Mouse (Mus musculus) kidney, adult 9 months (tissue): ENCODE results near the gene Pgbd1.

Source experiments
- DNase-seq: peaks from one replicate; pipeline ENCODE4 v3.0.0; 2022

Pgbd1 gene

DNA sequence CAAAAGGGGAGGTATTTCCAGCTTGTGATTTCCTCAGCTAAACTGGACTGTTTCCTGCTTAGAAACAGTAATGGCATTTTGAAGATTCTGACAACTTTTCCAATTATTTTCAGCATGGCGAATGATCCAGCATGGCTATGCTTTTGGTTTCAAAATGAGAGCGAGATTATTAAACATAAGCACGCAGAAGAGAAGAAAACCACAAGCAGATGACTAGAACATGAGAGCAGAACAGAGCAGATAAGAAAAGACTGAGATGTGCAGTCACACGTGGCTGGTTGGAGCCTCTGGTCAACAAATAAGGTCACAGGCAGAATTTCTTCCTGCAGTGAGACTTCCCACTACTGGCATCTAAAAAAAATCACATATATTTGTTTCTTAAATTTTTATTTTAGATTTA lies 25.6 kb downstream of the Pgbd1 start:
- DNase-seq: no peak

DNA sequence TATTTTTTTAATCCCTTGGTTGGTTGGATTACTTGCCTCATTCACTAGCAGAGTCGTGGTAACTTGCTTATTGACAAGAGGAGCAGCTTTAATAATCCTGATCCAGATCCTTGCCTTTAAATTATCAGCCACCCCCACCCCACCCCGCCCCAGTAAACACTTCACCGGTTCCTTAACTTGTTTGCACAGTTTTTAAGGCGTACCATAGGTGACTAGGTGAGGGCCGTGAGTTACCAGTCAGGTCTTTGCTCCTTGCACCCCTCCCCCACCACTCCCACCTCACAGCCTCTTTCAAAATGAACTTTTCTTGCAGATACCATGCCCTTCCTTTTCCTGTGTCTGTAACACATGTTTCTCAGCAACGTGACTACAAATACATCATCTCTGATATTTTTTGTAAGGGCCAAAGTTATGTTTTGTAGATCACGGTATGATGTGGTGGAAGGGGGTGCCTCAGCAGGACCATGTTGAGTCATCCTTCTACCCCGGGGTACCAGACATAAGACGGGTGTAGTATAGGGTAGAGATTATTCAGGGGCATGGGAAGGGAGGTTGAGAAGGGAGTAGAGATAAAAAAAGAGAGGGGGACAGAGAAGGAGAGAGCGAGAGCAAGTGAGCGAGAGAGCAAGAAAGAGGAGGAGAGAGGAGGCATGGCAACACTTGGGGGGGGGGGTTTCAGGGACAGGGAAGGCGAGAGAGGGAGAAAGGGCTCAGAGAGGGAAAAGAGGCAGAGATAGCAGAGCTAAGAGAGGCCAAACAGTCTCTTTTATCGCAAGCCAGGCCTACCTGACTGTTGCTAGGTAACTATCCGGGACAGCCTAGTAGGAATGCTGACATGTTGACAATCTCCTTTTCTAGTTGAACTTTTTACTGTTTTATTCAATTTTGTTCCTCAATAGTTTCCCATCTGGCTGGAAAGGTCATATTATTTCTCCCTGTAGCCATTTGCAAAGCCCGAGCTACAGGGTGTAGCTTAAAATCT lies 26.3 kb downstream of the Pgbd1 start:
- DNase-seq: no peak

DNA sequence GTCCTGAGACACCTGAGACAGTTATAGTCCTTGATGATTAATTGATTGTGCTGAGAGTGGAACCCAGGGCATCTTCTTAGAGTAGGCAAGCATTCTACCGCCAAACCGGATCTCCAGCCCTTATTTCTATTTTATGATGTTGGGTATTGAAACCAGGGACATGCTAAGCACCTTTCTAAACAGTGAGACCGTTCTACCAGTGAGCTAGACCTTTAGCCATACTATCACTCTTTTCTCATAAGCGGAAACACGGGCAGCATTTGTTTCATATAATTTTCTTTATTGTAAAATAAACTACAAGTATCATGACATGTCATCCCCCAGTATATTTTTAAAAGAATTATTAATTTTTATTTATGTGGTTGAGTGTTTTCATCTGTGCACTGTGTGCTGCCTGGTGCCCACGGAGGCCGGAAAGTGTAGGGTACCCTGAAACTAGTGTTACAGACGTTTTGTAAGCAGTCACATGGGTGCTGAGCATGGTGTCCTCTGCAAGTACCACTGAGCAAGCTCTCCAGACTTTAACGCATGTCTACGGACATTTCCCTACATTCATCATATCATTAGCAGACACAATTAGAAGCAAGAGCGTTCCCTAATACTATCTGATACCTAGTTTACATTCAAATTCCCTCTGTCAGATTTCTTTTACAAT lies 31.9 kb downstream of the Pgbd1 start:
- DNase-seq: no peak

DNA sequence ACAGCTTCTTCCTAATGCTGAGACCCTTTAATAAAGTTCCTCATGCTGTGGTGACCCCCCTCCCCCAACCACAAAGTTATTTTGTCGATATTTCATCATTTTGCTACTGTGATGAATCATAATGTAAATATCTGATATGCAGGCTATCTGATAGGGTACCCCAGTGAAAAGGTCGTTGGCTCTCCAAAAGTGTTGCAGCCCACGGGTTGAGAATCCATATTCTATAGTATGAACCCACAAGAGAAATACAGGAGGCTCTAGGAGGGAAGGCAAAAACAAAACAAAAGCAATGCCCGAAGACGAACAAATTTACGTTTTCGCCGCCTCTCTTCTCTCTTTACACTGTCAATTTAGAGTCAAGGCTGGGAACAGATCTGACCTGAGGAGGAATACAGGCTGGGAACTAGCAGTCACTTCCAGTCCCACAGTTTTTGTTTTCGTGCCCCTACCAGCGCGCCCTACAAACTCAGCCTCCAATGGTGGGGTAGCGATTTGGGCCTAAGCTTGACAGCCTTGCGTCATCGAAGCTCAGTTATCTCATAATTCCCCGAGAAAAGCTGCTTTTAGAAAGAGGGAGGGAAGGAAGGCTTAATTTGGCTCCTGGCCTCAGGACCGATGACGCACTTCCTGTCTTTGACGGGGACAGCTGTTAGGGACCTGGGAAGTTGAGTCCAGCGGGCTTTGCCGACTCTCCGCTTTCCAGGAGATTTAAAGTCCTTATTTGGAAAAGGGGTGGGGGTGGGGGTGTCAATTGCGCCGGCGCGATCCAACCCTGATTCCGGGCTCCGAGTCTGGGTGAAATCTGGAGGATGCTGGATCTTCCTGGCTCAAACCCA lies 32.7 kb downstream of the Pgbd1 start:
- peak; percentile 89 for DNase-seq

DNA sequence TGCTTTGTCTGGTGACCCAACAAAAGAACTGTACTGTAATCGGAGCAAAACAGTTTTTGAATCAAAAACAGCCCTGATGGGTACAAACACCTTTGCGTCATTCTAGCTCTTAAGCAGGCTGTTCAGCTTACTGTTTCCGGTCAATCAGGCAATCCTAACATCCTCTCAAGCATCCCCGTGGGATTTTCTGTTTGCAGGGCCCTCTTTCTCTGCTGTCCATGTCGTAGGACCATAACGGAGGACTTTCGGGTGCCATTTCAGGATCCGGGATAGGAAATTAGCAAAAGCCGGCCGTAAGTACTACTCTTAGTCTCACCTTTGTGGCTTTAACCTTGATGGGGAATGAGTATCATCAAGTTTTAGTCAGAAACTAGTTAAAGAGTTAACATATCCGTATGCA lies 33.5 kb downstream of the Pgbd1 start:
- no peak for DNase-seq

DNA sequence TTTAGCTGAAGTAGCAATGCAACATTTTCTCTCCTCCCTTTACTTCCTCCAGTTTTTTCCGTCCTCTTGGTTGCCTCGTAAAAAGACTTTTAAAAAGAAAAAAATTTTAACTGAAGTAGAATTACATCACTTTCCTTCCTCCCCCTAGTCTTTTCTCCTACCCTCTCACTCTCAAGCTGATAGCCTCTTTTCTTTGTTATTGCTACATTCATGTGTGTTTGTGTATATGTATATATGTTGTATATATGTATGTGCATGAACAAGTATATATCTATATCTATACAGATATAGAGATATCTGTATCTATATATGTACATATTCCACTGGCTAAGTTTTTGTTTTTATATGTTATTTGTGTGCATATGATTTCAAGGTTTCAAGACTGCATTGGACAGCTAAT lies 38.0 kb downstream of the Pgbd1 start:
- DNase-seq: no peak

DNA sequence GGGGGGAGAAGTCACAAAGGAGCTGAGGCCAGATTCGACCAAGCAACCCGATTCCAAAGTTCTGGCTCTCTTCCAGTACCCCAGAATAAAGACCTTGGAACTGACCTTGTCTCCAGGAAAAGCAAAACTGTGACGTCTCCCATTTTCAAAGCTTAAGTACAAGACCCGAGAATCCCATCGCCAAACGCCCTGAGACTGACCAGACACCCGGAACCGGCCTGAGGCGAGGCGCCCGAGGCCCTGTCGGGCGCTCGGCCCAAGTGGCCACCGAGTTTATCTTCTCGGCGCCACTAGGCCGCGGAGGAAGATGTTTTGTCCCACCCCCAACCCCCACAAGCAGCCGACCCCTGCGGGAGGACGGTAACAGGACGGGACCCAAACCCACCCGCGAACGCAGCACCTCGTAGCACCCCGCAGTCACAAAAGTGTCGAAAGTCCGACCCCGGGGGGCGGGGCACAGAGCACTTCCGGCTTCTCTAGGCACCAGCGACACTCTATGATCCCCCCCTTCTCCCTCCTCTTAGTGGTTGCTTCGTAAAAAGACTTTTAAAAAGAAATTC lies 38.5 kb downstream of the Pgbd1 start, which contains the start of gene Zkscan3:
Zkscan3 (minus strand) TSS at position 469 of the 560 bp plus-strand sequence.
- peak; percentile 87 for DNase-seq

DNA sequence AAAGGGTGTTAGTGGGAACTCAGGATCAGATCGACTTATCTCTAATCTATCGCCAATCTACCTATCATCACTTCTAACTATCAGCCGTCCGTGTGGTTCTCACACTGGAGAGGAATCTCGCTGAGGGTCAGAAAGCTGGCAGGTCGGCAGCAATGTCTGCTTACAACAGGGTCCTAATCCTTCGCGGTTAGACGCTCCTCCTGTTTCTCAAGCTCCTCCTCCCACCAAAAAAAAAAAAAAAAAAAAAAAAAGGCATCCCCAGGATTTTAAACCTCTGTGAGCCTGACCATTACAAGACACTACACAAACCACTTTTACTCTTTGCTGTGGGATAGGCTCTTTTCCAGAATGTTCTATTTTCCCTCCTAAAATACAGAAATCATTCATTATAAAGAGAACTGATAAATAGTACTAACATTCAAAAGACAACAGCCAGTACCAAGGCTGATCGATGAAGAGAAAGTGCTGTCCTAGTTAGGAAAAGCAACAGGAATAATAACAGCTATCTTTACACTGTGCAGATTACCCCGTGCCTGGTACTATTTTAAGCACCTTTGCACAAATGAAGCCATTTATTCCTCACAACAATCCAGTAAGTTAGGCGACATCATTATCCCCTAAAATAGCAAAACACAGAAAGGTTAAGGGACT lies 39.1 kb downstream of the Pgbd1 start:
- DNase-seq: no peak

DNA sequence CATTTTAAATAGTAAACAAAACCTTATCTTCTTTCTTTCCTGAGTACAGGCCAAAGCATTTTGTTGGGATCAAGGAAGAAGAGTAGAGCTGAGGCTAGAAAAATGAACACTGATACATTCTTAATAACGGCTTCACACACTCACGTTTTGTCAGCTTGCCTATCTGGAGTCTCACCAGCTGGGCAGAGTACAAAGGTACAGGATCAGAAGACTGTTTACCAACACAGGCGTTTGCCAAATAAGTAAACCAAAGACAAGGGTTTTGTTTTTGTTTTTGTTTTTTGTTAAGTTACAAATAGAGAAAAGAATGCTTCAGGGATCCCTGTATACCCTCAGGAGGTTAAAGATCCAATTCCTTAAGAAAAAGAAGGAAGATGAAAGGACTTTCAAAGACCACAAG lies 39.7 kb downstream of the Pgbd1 start:
- peak; percentile 44 for DNase-seq

DNA sequence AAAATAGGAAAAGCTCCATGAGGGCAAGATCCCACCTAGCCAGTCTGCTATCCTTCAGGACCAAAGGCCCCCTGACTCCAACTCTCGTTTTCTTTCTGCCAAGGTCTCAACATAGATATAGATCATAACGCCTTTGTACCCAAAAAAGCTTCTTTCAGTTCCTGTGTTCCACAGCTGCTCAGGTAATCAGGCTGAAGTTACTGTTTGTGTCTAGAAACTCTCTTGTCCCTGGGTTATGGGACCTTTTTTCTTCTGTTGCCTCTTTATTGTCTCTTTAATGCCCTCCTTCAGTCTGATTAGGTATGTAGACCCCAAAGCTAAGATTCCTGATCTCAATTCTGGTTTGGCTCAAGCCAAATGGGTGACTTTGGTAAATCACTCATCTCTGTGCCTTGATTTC lies 43.4 kb downstream of the Pgbd1 start:
- DNase-seq: no peak

DNA sequence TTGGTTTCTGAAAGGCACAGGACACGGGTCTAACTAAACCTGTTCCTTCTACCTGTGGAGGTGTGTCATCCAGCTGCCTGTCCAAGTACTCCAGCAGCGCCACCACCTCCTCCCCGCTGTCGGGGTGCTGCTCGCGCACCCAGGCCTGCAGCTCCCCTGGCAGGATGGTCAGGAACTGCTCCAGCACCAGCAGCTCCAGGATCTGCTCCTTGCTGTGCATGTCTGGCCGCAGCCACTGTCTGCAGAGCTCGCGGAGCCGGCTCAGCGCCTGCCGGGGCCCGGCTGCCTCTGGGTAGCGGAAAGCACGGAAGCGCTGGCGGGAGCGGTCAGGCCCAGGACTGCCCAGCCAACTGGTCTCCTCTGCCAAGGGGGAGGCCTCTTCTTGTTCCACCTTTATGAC lies 44.8 kb downstream of the Pgbd1 start:
- peak; percentile 28 for DNase-seq

DNA sequence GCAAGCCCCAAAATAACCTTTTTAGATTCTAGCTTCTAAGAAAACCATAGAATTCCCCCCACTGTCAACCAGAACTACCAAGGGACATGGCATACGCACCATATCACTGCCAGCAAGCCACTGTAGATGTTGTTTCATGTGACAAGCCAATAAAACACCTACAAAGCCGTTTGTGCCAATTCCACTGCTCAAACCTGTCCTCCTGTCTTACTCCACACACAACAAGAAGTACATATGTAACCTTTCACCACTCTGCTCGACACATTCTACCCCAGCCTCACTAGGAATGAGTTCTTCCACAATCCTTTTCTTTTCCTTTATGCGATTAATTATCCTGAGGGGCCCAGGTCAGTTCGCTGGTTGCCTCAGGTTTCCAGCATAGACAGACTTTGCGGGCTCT lies 45.2 kb downstream of the Pgbd1 start:
- DNase-seq: no peak

DNA sequence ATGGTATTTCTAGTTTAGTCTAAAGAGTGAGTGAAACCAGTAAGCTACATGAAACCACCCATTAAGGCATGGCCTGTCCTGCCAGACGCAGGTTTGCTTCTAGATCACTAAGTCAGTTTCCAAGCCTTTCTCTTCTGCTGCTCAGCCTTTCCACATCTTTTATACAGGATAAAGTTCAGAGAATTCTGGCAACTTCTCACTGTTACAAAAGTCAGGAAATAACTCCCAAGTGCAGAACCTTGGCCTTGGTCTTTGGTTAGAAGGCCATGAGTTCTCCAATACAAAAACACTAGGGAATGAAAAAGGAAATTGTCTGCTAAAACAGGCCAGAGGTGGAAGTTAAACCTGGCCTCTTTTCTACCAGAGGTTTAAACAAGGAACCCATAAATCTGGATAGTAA lies 45.6 kb downstream of the Pgbd1 start:
- peak; percentile 16 for DNase-seq

DNA sequence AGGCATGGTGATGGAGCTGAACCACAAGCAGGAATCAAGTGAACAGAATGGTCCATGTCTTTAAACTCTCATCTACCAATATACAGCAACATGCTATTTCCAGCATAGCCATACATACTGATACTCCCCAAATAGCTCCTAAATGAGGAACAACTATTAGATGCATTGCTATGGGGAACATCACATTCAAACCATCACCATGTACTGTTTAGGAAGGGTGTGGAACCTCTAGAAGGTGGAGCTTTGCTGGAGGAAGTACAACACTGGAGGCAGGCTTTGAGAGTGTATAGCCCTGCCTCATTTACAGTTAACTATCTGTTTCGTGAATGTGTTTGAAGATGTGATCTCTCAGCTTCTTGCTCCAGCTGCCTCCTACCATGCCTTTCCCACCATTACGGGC lies 63.1 kb downstream of the Pgbd1 start:
- no peak for DNase-seq

DNA sequence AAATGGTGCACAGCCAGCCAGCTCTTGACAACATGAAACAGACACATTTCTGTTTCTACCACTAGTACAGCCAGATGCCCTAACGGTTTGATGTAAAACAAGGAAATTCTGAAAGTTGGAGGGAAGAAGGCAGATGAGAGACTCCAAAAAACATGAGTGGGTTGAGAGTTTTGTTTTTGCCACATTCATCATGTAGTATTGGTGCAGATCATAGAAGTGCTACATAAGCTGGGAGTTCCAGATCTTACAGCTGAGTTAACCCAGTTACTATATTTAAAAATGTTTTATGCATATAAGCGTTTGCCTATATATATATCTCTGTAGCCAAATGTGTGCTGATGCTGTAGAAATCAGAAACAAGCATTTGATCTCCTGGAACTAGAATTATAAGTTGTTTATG lies 68.2 kb downstream of the Pgbd1 start:
- DNase-seq: no peak
